Mouse (Mus musculus): ENCODE data around the gene Spin2f. TPM values are rescaled to one million over a fixed set of nuclear protein-coding genes. Genes with fewer than 3 reads are reported as not detected.

Gene Spin2f
- not detected for total RNA-seq (2023)

DNA sequence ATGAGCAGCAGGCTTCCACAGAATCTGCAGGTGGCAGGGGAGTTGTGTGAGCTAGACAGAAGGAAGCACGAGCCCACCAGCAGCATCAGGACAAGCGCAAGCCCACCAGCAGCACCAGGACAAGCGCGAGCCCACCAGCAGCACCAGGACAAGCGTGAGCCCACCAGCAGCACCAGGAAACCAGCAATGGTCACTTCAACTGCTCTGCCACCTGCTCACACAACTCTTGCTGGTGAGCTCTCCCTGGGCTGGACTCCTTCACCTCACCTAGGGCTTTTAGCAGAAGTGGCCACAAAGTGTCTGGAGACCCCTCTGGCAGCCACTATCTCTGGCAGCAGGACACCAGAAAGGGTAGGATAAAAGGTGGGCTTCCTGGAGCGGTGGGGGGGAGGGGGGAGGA is at the start of gene Spin2f:
Spin2f (plus strand) TSS at position 301 of the 400 bp plus-strand sequence.

Other genes with a start within 250 kb of the Spin2f start
- not detected for gene Btbd35f29, start 136.2 kb upstream of the Spin2f start, total RNA-seq (2023)
- not detected for gene Btbd35f26, start 82.6 kb downstream of the Spin2f start, total RNA-seq (2023)
- gene Btbd35f19, start 130.0 kb downstream of the Spin2f start, total RNA-seq (2023) = not detected

All from CD4-positive naive resting alpha-beta T cell, adult 76 days (primary cell).